Mouse (Mus musculus): ENCODE measurements around the gene Sh2d4b. TPM values are rescaled to one million over a fixed set of nuclear protein-coding genes. Genes with fewer than 3 reads are reported as not detected.

Sh2d4b gene
- total RNA-seq (2021) (1 to 10 TPM; 1.6 to 2.4 TPM), polyA plus RNA-seq (2012; rRNA removed) (0.12 and 0.20 TPM in 2 replicates)
- long read RNA-seq, partial matches to known transcripts, result 0 of 1 reads
- long read RNA-seq, other reads (novel, unspliced or antisense), result 1 of 1 reads

DNA sequence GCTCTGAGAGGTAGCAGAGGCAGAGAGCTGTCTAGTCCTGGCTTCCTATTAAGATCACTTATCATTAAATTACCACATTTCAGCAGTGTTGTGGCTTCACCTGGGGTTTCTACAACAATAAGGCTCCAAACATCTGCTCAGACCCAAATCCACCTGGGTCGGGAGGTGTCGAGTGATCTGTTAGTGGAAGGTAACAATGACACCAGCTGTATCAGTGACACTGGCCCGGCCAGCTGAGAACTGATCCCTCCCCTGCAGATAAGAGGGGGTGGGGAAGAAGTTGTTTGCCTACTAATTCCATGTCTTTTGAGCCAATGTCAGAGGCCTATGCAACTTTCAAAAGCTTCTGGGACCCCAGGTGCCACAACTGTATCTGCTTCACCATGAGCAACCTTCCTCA, at the start of gene Sh2d4b:
Gene Sh2d4b, minus strand, starts transcription at position 71 of the 400 bp plus-strand sequence.
- no peak for DNase-seq

DNA sequence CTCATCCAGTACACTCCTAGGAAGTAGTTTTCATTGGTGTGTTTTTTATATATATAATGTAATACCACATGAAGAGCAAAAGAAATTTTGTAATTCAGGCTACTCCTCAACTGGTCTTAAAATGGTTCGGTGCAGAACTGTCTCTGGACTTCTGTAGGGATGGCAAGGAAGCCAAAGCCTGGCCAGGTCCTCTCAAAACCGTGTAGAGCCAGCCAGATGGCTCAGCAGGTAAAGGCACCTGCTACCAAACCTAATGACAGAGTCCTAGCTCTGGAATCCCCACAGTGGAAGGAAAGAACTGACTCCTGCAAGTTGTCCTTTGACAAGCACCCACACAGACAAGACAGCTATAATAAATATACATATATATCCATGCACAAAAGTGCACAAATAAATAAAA, 49.4 kb upstream of the Sh2d4b start:
- DNase-seq, result no peak

- no peak for DNase-seq
These were observed 45.4 kb upstream of the Sh2d4b start for GRCm38 (mm10) chr14:40938380-40938987.

DNA sequence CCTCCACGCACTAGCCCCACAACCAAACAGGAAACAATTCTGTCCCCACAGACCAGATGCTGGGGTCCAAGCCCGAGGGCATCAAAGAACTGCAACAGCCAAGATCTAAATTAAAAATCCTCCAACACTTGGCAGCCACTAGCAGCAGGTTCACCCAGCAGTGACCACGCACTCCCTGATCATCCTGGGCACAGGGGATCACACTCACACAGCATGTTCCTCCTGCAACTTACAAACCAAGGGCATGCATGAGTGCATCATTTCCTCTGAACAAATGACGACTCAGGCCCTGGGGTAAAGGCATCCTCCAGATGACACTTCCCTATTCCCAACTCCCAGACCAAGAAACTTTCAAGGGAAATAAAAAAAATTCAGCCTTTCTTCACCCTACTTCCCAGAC, 44.0 kb upstream of the Sh2d4b start:
- DNase-seq, result no peak

DNA sequence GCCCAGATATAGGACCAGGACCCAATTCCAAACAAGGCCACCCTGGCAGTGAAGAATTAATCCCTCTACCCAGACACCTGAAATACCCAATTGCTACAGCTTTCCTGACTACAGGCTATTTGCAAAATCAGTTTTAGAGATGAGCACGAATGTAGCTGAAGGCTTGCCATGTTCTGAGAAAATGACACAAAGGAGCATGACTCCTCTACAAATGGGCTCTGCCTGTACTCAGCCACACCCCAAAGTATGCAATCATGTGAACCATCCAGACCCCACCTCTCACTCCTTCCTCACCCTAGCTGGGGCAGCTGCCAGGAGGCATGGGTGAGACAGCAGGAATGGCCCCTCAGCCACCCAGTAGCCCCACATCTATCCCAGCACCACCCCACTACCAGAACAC, 42.4 kb upstream of the Sh2d4b start:
- DNase-seq, result no peak

GRCm38 (mm10) chr14:40935054-40935453, 42.0 kb upstream of the Sh2d4b start:
- no peak for DNase-seq

GRCm38 (mm10) chr14:40933328-40933727, 40.3 kb upstream of the Sh2d4b start:
- no peak for DNase-seq

GRCm38 (mm10) chr14:40932225-40932624, 39.2 kb upstream of the Sh2d4b start:
- no peak for DNase-seq

DNA sequence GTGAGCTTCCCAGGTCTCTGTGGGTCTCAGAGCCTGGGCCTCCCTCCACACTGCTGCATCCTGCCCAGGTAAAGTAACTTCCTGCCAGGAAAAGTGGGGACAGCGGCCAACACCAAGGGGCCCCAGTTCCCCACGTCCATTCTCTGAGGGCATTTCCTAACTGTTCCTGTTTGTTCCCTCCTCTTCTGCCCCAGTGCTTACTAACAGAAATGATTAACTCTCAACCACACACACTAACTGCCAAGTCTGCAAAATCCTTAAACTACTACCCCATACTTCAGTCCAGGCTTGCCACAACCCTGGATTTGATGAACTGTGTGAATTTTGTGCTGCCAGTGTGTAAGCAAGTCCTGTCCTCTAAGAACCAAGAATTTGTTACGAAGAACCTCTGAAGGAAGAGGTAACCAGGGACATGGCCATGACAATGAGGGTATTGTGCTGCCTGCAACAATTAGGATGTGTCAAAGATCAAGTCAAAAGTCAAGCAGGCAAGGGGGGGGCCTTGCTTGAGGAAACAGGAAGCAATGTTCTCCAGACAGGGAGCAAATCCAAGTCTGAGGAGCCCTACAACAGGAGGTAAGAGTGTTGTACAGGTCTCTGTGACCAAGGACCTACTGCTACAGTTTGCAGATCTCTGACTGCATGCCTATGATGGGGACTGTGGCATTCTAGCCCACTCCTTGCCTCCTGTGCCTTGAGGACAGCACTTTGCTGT, 38.2 kb upstream of the Sh2d4b start:
- peak; percentile 32 for DNase-seq

GRCm38 (mm10) chr14:40929943-40930342, 36.9 kb upstream of the Sh2d4b start:
- DNase-seq, result no peak

- no peak for DNase-seq
These were observed 35.8 kb upstream of the Sh2d4b start for GRCm38 (mm10) chr14:40928897-40929296.

DNA sequence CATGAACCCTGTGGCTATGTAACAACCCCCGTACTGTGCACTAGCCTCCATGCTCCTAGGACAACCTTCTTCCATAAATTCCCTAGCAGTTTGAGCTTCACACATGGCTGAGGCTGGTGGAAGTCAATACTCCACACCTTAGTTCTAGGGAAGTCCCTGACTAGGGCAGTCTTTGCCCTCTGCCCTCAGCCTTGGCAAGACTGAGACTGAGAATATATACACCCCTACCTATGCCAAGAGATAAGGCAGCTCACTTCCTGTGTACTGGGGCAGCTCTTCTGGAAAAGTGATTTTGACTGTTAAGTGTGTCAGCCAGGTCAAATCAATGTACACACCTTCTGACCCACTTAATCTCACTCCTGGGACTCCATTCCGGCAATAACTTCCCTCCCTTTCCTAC, 34.0 kb upstream of the Sh2d4b start:
- DNase-seq, result peak; percentile 32

GRCm38 (mm10) chr14:40924378-40925113, 31.5 kb upstream of the Sh2d4b start:
- DNase-seq, result peak; percentile 43

DNA sequence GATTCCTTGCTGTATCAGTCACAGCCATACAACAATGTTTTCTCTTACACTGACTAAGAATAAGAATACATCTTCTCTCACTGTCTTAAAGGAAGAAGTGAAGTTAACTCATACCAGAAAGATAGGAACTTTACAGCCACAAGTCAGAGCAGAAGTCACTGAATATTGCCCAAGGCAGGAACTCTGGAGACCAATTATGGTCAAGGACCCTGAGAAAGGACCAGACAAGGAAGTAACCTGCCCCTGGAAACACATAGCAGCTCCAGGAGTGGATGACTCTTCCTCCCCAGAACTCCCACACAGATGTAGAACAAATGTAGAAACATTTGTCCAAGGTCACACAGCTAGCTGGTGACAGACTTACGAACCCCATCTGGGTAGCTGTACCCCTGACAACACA, 28.2 kb upstream of the Sh2d4b start:
- no peak for DNase-seq

DNA sequence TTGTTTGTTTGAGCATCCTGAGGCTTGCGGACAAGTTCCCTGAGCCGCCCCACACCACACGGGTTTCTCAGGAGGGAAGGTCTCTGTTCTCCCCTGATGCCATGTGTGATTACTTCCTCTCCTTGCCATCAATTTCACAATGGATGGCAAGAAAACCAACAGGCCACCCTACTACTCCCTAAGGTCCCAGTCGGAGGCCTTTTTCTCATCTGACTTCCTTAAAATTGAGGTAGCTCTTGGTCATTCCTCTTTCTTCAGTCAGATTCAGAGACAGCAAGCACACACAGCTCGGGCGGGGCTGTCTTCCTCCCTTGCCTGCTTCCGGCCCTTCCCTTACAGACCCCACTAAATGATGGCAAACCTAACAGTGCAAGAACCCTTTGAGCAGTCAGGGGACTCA, 26.5 kb upstream of the Sh2d4b start:
- DNase-seq, result no peak

DNA sequence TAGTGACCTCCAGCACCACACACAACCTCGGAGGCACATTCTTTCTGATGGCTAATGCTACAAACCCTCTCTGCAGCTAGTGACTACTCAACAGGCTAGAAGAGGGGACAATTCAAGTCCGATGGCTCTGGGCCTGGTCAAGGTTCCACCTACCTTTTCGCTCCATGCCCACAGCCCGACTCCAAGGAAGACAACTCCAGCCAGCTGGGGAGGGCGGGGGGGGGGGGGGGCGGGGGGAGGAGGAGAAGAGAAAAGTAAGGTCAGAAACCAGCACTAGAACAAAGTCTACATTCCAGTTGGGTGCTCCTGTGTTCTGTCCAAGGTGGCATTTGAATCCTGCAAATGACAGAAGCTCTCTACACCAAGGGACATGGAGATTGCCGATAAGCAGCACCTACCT, 25.4 kb upstream of the Sh2d4b start:
- no peak for DNase-seq

DNA sequence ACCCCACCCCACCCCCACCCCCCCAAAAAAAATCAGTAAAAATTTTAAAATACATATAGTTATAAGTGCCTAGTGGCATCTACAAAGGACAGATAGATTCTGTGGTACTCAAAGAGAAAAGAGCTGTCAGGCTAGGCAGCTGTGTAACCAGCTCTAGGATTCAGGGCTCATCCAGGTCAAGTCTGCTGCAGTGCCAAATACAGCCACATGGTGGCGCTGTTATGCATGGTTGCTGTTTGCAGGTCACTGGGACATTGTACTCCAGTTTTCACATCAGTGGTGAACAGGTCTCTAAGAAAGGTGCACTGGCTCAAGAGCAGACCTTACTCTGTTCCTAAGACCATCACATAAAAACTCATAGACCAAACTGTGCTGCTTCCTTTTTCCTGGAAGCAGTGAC, 24.6 kb upstream of the Sh2d4b start:
- DNase-seq, result peak; percentile 82

DNA sequence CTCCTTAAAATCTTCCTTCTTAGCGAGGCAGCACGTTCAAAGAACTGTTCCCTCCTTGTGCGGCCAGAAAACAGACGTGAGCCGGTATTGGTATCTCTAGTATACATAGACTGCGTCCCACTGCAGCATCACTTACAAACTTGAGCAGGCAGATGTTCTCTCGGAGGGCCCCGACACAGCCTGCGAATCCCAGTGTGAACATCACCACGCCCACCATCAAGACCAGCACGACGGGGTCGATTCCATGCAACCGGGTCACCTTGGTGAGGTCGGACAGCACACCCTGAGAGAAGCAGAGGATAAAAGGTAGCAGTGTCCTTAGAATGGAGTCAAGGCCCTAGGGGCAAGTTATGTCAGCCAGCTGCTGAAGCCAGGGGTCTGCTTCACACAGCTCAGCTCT, 23.6 kb upstream of the Sh2d4b start:
- no peak for DNase-seq

- no peak for DNase-seq
These were observed 22.8 kb upstream of the Sh2d4b start for GRCm38 (mm10) chr14:40915838-40916237.

- peak; percentile 62 for DNase-seq
These were observed 21.6 kb upstream of the Sh2d4b start for GRCm38 (mm10) chr14:40914701-40915100.

DNA sequence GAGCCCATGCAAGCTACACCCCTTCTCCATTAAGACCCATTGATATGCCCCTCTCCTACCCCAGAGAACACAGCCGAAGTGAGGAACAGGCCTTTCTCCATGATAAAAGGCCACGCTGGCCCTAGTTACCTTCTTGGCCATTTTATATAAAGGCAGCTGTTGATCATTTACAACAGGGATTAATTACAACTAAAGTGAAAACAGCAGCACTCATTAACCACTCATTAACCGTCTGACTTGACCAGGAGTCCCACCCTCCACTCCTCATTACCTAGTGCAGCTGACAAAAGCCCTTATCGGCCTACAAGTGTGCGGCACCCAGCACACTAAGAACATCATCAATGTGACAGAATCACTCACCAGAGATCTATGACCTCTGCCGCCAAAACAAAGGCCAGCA, 20.6 kb upstream of the Sh2d4b start:
- no peak for DNase-seq

GRCm38 (mm10) chr14:40911529-40911928, 18.5 kb upstream of the Sh2d4b start:
- no peak for DNase-seq

DNA sequence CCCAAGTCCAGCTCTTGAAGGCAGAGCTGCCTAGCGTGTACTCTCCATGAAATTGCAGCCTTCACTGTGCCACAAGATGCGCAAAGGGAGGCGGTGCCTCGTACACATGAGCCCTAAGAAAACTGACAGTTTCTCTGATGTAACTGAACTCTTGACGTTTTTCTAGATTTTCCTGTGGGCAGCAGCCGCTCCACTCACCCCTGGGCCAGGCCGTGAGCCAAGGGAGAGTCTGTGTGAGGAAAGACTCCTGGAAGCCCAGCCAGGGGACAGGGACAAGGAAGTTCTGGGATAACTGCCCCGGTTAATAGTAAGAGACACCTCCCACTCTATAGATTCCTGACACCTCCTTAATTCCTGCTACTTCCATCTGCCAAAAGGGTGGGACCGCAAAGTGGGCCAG, 15.7 kb upstream of the Sh2d4b start:
- no peak for DNase-seq
